ENCODE assay signal across 8 mouse cellular contexts in the genomic region with DNA sequence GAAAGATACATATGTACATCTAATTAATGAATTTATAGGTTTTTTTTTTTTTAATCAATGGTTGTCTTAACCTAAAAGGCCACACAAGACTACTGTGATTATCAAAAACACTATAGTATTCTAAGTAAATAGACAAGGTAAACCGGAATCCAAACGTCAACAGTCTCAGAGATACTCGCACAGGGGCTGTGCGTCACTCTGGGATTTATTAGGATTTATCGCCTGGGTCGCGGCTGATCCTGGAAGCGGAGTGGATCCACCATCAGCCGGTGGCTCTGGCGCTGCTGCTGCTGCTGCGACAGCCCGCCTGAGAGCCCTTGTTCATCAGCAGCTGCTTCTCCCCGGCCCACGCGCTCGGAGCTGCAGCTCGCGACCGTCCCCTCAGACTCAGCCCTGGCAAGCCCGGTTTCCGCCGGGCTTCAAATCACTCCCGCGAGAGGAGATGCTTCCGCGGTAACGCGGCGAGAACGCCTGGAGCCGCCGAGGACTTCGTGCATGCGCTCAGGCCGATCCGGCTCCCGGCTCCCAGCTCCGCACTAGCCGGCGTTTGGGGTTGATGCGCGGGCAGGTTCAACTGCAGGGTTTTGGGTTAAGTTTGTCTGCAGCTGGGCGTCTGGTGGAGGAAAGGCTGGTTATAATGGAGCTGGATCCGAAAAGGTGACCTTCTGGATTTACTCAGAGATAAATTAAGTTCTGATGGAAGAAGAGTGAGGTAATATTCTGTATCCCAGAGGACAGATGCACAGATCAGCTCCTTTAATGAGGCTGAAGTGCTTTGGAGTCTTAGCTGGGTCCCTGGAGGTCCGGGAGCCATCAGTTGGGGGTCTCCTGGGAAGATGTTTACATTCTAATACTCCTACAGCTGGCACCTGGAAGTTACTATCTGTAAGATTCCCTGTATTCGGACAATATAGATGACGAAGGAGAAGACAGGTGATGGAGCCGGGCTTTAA. TPM values are rescaled to one million over a fixed set of nuclear protein-coding genes. Genes with fewer than 3 reads are reported as not detected.
DNase-seq lines count a peak whose midpoint lies in the region; ATAC-seq lines count a peak whose summit lies in the region.

No protein-coding gene starts in this region.

- no peaks in the 10 kb centered on the region for H3K9me3 ChIP-seq in intestine, embryonic 15.5 days

- 5% methylated on average over 48 of the region's 48 CpGs for WGBS in intestine, embryonic 15.5 days

- H3K27ac ChIP-seq in intestine, embryonic 15.5 days, result peak overlapping the region; percentile 82

- no peaks in the 10 kb centered on the region for H3K4me1 ChIP-seq in intestine, embryonic 15.5 days (replicated peaks)

- no peaks in the 10 kb centered on the region for H3K36me3 ChIP-seq in intestine, embryonic 15.5 days

- peak; percentile 80 to 92 for DNase-seq in adrenal gland, adult (ENCODE audit: inconsistent age in 2 of 2, low spot score in 1 of 2)
- DNase-seq in embryo, embryonic 11 days, result peak; percentile 96
- DNase-seq in gastrocnemius, postnatal 4 days (ENCODE audit: low spot score in 2 of 2), result peak; percentile 73 to 86
- DNase-seq in left cerebral cortex, postnatal 14 days (ENCODE audit: low spot score in 2 of 2), result peak; percentile 86 to 87
- DNase-seq in right cerebral cortex, postnatal 10 days (ENCODE audit: low spot score in 2 of 2), result peak; percentile 91 to 93
- DNase-seq in urinary bladder, postnatal 10 days (ENCODE audit: low spot score), result peak; percentile 46

- intact Hi-C loops in left cerebral cortex, postnatal 14 days (cut with DNase I), result no loop called here

- peak overlapping the region; percentile 52 for H3K4me3 ChIP-seq in intestine, embryonic 15.5 days (replicated peaks)

- peak overlapping the region; percentile 85 for H3K4me2 ChIP-seq in intestine, embryonic 15.5 days (replicated peaks)

- no peaks in the 10 kb centered on the region for H3K27me3 ChIP-seq in intestine, embryonic 15.5 days (replicated peaks)

- H3K9ac ChIP-seq in intestine, embryonic 15.5 days, result peak overlapping the region; percentile 73

- peak; percentile 92 for ATAC-seq in intestine, embryonic 15.5 days
- peak; percentile 99 for ATAC-seq in megakaryocyte progenitor cell, adult 5-6 weeks (replicated peaks; ENCODE audit: poor library complexity)

RNA-seq across cellular contexts. Expression of a gene that starts 10.7 kb away (rescaled TPM):
- under 1 TPM; 0.25 to 0.36 TPM for total RNA-seq in gastrocnemius, postnatal 4 days (2021)
- polyA plus RNA-seq in intestine, embryonic 15.5 days (2015; fragmentation: Nextera tagmentation; extraction: Ambion mirVana), result 0.88 and 0.97 TPM in 2 replicates
- total RNA-seq in left cerebral cortex, postnatal 14 days (2021), result under 1 TPM in 1 of 2 experiments, not detected in 1; 0.30 TPM
- total RNA-seq in megakaryocyte progenitor cell, adult 5-6 weeks (2015), result 0.37 and 1.1 TPM in 2 replicates
- total RNA-seq in megakaryocyte progenitor cell, adult 5-6 weeks (2017), result 1.9 and 2.8 TPM in 2 replicates

RNA-seq across cellular contexts. Expression of a gene that starts 13.4 kb away (rescaled TPM):
- total RNA-seq in gastrocnemius, postnatal 4 days (2021), result 10 to 100 TPM; 32.4 to 35.5 TPM
- polyA plus RNA-seq in intestine, embryonic 15.5 days (2015; fragmentation: Nextera tagmentation; extraction: Ambion mirVana), result 56.5 and 60.8 TPM in 2 replicates
- 10 to 100 TPM; 76.6 to 83.0 TPM for total RNA-seq in left cerebral cortex, postnatal 14 days (2021)
- total RNA-seq in megakaryocyte progenitor cell, adult 5-6 weeks (2015), result 34.7 and 37.2 TPM in 2 replicates
- 35.6 and 47.4 TPM in 2 replicates for total RNA-seq in megakaryocyte progenitor cell, adult 5-6 weeks (2017)

Comparison
In these comparisons a context has a peak if more than half of its experiments do, and no peak if none do; other contexts are left out.
1. Peak in every context shown above with its lines: DNase-seq, ATAC-seq, H3K4me3 ChIP-seq and H3K27ac ChIP-seq.
2. DNase-seq: peak in every context shown above with its lines; median percentile 96 in embryo, embryonic 11 days; 92 in right cerebral cortex, postnatal 10 days; 86 in left cerebral cortex, postnatal 14 days; 86 in adrenal gland, adult; 80 in gastrocnemius, postnatal 4 days; 46 in urinary bladder, postnatal 10 days.